Mouse (Mus musculus) brain, adult 2 months (tissue): ENCODE results near the gene Blmh.
A peak's percentile ranks its signal among the peaks of the same experiment; 100 is the strongest.
"Not testable (repeated sequence)": the region's sequence is repeated elsewhere in the genome, so short reads cannot be mapped to it uniquely, and the experiment has no call there.

ENCODE experiments used
- DNase-seq: peaks from one replicate; pipeline ENCODE4 v3.0.0; 2011; ENCODE audit warnings: low read depth, low spot score

Blmh gene

GRCm38 (mm10) chr11:76916539-76917229 lies 7.9 kb upstream of the Blmh start:
- peak; percentile 47 for DNase-seq

GRCm38 (mm10) chr11:76917230-76917548 lies 7.4 kb upstream of the Blmh start:
- no peak for DNase-seq

- DNase-seq: no peak
These were observed 4.0 kb upstream of the Blmh start for GRCm38 (mm10) chr11:76920607-76921006.

- not testable (repeated sequence) for DNase-seq
These were observed 4.0 kb downstream of the Blmh start for GRCm38 (mm10) chr11:76928586-76928985.

GRCm38 (mm10) chr11:76933209-76933608 lies 8.6 kb downstream of the Blmh start:
- DNase-seq: no peak

- peak; percentile 33 for DNase-seq
These were observed 12.0 kb downstream of the Blmh start for GRCm38 (mm10) chr11:76936578-76936977.

GRCm38 (mm10) chr11:76944839-76945238 lies 20.2 kb downstream of the Blmh start:
- no peak for DNase-seq

GRCm38 (mm10) chr11:76945386-76946202 lies 21.0 kb downstream of the Blmh start:
- DNase-seq: peak; percentile 95

- peak; percentile 27 for DNase-seq
These were observed 21.6 kb downstream of the Blmh start for GRCm38 (mm10) chr11:76946203-76946585.

- peak; percentile 86 for DNase-seq
These were observed 28.9 kb downstream of the Blmh start for GRCm38 (mm10) chr11:76953536-76953935.

- DNase-seq: no peak
These were observed 41.1 kb downstream of the Blmh start for GRCm38 (mm10) chr11:76965703-76966102.

GRCm38 (mm10) chr11:76970328-76970727 lies 45.7 kb downstream of the Blmh start:
- DNase-seq: no peak

GRCm38 (mm10) chr11:76974680-76975319 lies 50.2 kb downstream of the Blmh start:
- DNase-seq: peak; percentile 22

GRCm38 (mm10) chr11:76981570-76982141 lies 57.0 kb downstream of the Blmh start:
- no peak for DNase-seq

- DNase-seq: no peak
These were observed 57.8 kb downstream of the Blmh start for GRCm38 (mm10) chr11:76982415-76982814.

- DNase-seq: no peak
These were observed 59.0 kb downstream of the Blmh start for GRCm38 (mm10) chr11:76983641-76984040.

GRCm38 (mm10) chr11:76984173-76984572 lies 59.6 kb downstream of the Blmh start:
- no peak for DNase-seq

GRCm38 (mm10) chr11:76990839-76991238 lies 66.2 kb downstream of the Blmh start:
- no peak for DNase-seq

GRCm38 (mm10) chr11:76992886-76993285 lies 68.3 kb downstream of the Blmh start:
- no peak for DNase-seq

GRCm38 (mm10) chr11:76995966-76996672 lies 71.5 kb downstream of the Blmh start:
- peak; percentile 47 for DNase-seq

GRCm38 (mm10) chr11:76997305-76997704 lies 72.7 kb downstream of the Blmh start:
- DNase-seq: peak; percentile 76
